In genomic region chr10:28396520-28396915, GRCm38 (mm10) we compare ENCODE assay signal across 12 mouse cellular contexts.
DNase-seq lines count a peak whose midpoint lies in the region; ATAC-seq and TF ChIP-seq lines count a peak whose summit lies in the region.
"Had no signal": no experiment of that assay in that cellular context is flagged by ENCODE, and none has a peak within 500 bp of the region (broad histone marks: within the 10 kb centered on the region; RNA-seq: fewer than 3 reads in every experiment).

No protein-coding gene starts in this region.

- no peaks in the 10 kb centered on the region; the same call in none of the 2 replicates for H3K36me3 ChIP-seq in heart, adult 2 months (ENCODE audit: control insufficient read depth, insufficient read depth, low read length)
- no peaks in the 10 kb centered on the region for H3K36me3 ChIP-seq in heart, embryonic 10.5 days
- H3K36me3 ChIP-seq in midbrain, postnatal 0 days (ENCODE audit: insufficient read depth, low read length): no peaks in the 10 kb centered on the region
- H3K36me3 ChIP-seq in midbrain, embryonic 14.5 days (ENCODE audit: control insufficient read depth, insufficient read depth, low read length): no peaks in the 10 kb centered on the region
- H3K36me3 ChIP-seq in stomach, postnatal 0 days (ENCODE audit: control insufficient read depth, insufficient read depth, low read length): no peaks in the 10 kb centered on the region
- H3K36me3 ChIP-seq: embryonic facial prominence, embryonic 13.5 days had no signal

- DNase-seq in heart, adult 2 months: no peak
- no peak for DNase-seq in heart, embryonic 10.5 days (ENCODE audit: low spot score)
- peak; percentile 10 for DNase-seq in midbrain, postnatal 0 days (ENCODE audit: low spot score)
- no peak for DNase-seq in midbrain, embryonic 14.5 days
- peak; percentile 46 to 60 for DNase-seq in kidney, postnatal 36 days
- DNase-seq in stomach, postnatal 0 days (ENCODE audit: low spot score): peak; percentile 48
- no peak for DNase-seq in c-Kit-positive CD71-positive TER-119-positive erythroid progenitor cells, embryonic 14.5 days (ENCODE audit: low spot score)
- DNase-seq in thymus, adult 18-20 months: no peak
- DNase-seq: cerebellum, postnatal 25 days had no signal

- TF ChIP-seq CTCF in heart, adult 2 months (IDR thresholded peaks at IDR 0.05): no peak
- TF ChIP-seq CTCF in midbrain, postnatal 0 days (IDR thresholded peaks at IDR 0.05): no peak
- no peak for TF ChIP-seq CTCF in stomach, postnatal 0 days (IDR thresholded peaks at IDR 0.05; ENCODE audit: low read depth)

- H3K4me2 ChIP-seq in midbrain, postnatal 0 days (ENCODE audit: low read depth, low read length, poor library complexity, severe bottlenecking): no peak overlapping the region
- no peak overlapping the region for H3K4me2 ChIP-seq in midbrain, embryonic 14.5 days (ENCODE audit: low read length)
- H3K4me2 ChIP-seq in stomach, postnatal 0 days (replicated peaks; ENCODE audit: low read depth): no peak overlapping the region
- H3K4me2 ChIP-seq: embryonic facial prominence, embryonic 13.5 days had no signal

- TF ChIP-seq POLR2A in heart, adult 2 months (IDR thresholded peaks at IDR 0.05; ENCODE audit: insufficient read depth, low read depth, low read length): no peak

- no peak for TF ChIP-seq EP300 in heart, adult 2 months (IDR thresholded peaks at IDR 0.05; ENCODE audit: insufficient read depth, low read depth, low read length)
- TF ChIP-seq EP300 in stomach, postnatal 0 days (optimal IDR thresholded peaks at IDR 0.05): no peak

- H3K27me3 ChIP-seq in heart, adult 2 months (ENCODE audit: control insufficient read depth, insufficient read depth, low read length): no peaks in the 10 kb centered on the region
- no peaks in the 10 kb centered on the region for H3K27me3 ChIP-seq in heart, embryonic 10.5 days (ENCODE audit: insufficient read depth, poor library complexity, severe bottlenecking)
- H3K27me3 ChIP-seq in midbrain, postnatal 0 days (ENCODE audit: insufficient read depth, low read length): no peaks in the 10 kb centered on the region
- H3K27me3 ChIP-seq in midbrain, embryonic 14.5 days (ENCODE audit: control insufficient read depth, insufficient read depth, low read length): no peaks in the 10 kb centered on the region
- H3K27me3 ChIP-seq in stomach, postnatal 0 days (ENCODE audit: control insufficient read depth, insufficient read depth, low read length): no peaks in the 10 kb centered on the region
- H3K27me3 ChIP-seq: embryonic facial prominence, embryonic 13.5 days; Patski had no signal

- 45% methylated on average over 1 of the region's 1 CpGs for WGBS in heart, adult 2 months
- WGBS in heart, embryonic 10.5 days: 73% methylated on average over 1 of the region's 1 CpGs
- 64% methylated on average over 1 of the region's 1 CpGs for WGBS in midbrain, postnatal 0 days
- 82% methylated on average over 1 of the region's 1 CpGs for WGBS in midbrain, embryonic 14.5 days
- 13% methylated on average over 1 of the region's 1 CpGs for WGBS in stomach, postnatal 0 days

- H3K9me3 ChIP-seq in heart, embryonic 10.5 days: no peaks in the 10 kb centered on the region
- no peaks in the 10 kb centered on the region for H3K9me3 ChIP-seq in midbrain, postnatal 0 days (ENCODE audit: low read length)
- no peaks in the 10 kb centered on the region for H3K9me3 ChIP-seq in midbrain, embryonic 14.5 days (ENCODE audit: control insufficient read depth, low read length)
- H3K9me3 ChIP-seq in stomach, postnatal 0 days (ENCODE audit: control insufficient read depth, low read length): no peaks in the 10 kb centered on the region
- H3K9me3 ChIP-seq: embryonic facial prominence, embryonic 13.5 days had no signal

- no peak for ATAC-seq in midbrain, postnatal 0 days (ENCODE audit: low FRiP score)
- ATAC-seq in midbrain, embryonic 14.5 days (ENCODE audit: low FRiP score, low TSS enrichment): no peak
- no peak for ATAC-seq in stomach, postnatal 0 days (ENCODE audit: low FRiP score, low TSS enrichment)

- H3K79me2 ChIP-seq in heart, adult 2 months (replicated peaks; ENCODE audit: control insufficient read depth, insufficient read depth, low read length): no peaks in the 10 kb centered on the region

- H3K27ac ChIP-seq in heart, adult 2 months: peak overlapping the region; percentile 4; the same call in 1 of the 2 replicates
- no peak overlapping the region for H3K27ac ChIP-seq in heart, embryonic 10.5 days
- H3K27ac ChIP-seq in midbrain, postnatal 0 days (ENCODE audit: low read depth, low read length): no peak overlapping the region
- H3K27ac ChIP-seq in midbrain, embryonic 14.5 days (replicated peaks; ENCODE audit: low read depth, low read length): no peak overlapping the region
- peak overlapping the region; percentile 71 for H3K27ac ChIP-seq in stomach, postnatal 0 days (replicated peaks)
- H3K27ac ChIP-seq: embryonic facial prominence, embryonic 13.5 days; liver, embryonic 14.5 days had no signal

- peaks cover 2% of the 10 kb centered on the region; the same call in 1 of the 2 replicates for H3K4me1 ChIP-seq in heart, adult 2 months (ENCODE audit: control insufficient read depth, insufficient read depth, low read length)
- H3K4me1 ChIP-seq in heart, embryonic 10.5 days: 0 out of 2 replicates have a peak, but pooled peaks cover 3% of the 10 kb centered on the region
- no peaks in the 10 kb centered on the region for H3K4me1 ChIP-seq in midbrain, postnatal 0 days (ENCODE audit: insufficient read depth, low read length)
- no peaks in the 10 kb centered on the region for H3K4me1 ChIP-seq in midbrain, embryonic 14.5 days (ENCODE audit: control insufficient read depth, insufficient read depth, low read length)
- H3K4me1 ChIP-seq in stomach, postnatal 0 days (replicated peaks; ENCODE audit: control insufficient read depth, insufficient read depth): no peaks in the 10 kb centered on the region; the same call in 1 of the 2 replicates

- intact Hi-C loops in heart, adult 2 months (cut with DNase I): no loop called here

- no peak overlapping the region for H3K9ac ChIP-seq in heart, adult 2 months (ENCODE audit: low read depth, low read length)
- no peak overlapping the region for H3K9ac ChIP-seq in midbrain, postnatal 0 days (replicated peaks; ENCODE audit: low read length, poor library complexity, severe bottlenecking)
- H3K9ac ChIP-seq in midbrain, embryonic 14.5 days (replicated peaks; ENCODE audit: low read length): no peak overlapping the region
- no peak overlapping the region for H3K9ac ChIP-seq in stomach, postnatal 0 days (ENCODE audit: low read length)
- H3K9ac ChIP-seq: embryonic facial prominence, embryonic 13.5 days; liver, embryonic 14.5 days had no signal

- no peak overlapping the region for H3K4me3 ChIP-seq in heart, adult 2 months
- H3K4me3 ChIP-seq in heart, embryonic 10.5 days: no peak overlapping the region
- H3K4me3 ChIP-seq in midbrain, postnatal 0 days (ENCODE audit: low read depth, low read length): no peak overlapping the region
- no peak overlapping the region for H3K4me3 ChIP-seq in midbrain, embryonic 14.5 days (replicated peaks; ENCODE audit: low read depth, low read length)
- H3K4me3 ChIP-seq in stomach, postnatal 0 days (ENCODE audit: low read depth, low read length): no peak overlapping the region
- H3K4me3 ChIP-seq: embryonic facial prominence, embryonic 13.5 days had no signal

Comparison
In these comparisons a context has a peak if more than half of its experiments do, and no peak if none do; other contexts are left out.
1. DNase-seq: peak in midbrain, postnatal 0 days (single experiment), kidney, postnatal 36 days (2 of 2) and stomach, postnatal 0 days (single experiment); none in heart, adult 2 months (0 of 2), heart, embryonic 10.5 days (single experiment), midbrain, embryonic 14.5 days (single experiment), c-Kit-positive CD71-positive TER-119-positive erythroid progenitor cells, embryonic 14.5 days (single experiment) and thymus, adult 18-20 months (0 of 2).
2. H3K27ac ChIP-seq: peak in heart, adult 2 months (single experiment) and stomach, postnatal 0 days (single experiment); none in heart, embryonic 10.5 days (single experiment), midbrain, postnatal 0 days (single experiment) and midbrain, embryonic 14.5 days (single experiment).